Mouse (Mus musculus) forebrain, embryonic 16.5 days (tissue): ENCODE measurements around the gene Frem2. TPM values are rescaled to one million over a fixed set of nuclear protein-coding genes. Genes with fewer than 3 reads are reported as not detected.

Source experiments
- ATAC-seq: fragments of 200-750 bp; cut with Nextera tagmentation; 2 replicates; pipeline ENCODE4 v1.8.0; 2017; ENCODE audit warnings: mild to moderate bottlenecking, moderate library complexity
- H3K27ac ChIP-seq: fragments of 300-500 bp; sonication (generic); 2 replicates; pipeline ENCODE4 v1.5.1; 2014; ENCODE audit warnings: low read length, control low read depth
- H3K27me3 ChIP-seq: fragments of 300-500 bp; sonication (generic); replicated peaks from 2 replicates; pipeline ENCODE4 v1.6.1; 2014; ENCODE audit warnings: low read length; ENCODE audit not compliant: control insufficient read depth, insufficient read depth
- H3K36me3 ChIP-seq: fragments of 300-500 bp; sonication (generic); 2 replicates; pipeline ENCODE4 v1.6.1; 2014; ENCODE audit not compliant: control insufficient read depth, insufficient read depth
- H3K4me1 ChIP-seq: fragments of 300-500 bp; sonication (generic); replicated peaks from 2 replicates; pipeline ENCODE4 v1.6.1; 2014; ENCODE audit warnings: low read length; ENCODE audit not compliant: control insufficient read depth, insufficient read depth
- H3K4me2 ChIP-seq: fragments of 300-500 bp; sonication (generic); 2 replicates; pipeline ENCODE4 v1.6.1; 2014; ENCODE audit warnings: mild to moderate bottlenecking, low read length, control low read depth
- H3K4me3 ChIP-seq: fragments of 300-500 bp; sonication (generic); replicated peaks from 2 replicates; pipeline ENCODE4 v1.5.1; 2014; ENCODE audit warnings: mild to moderate bottlenecking, low read length, control low read depth
- H3K9ac ChIP-seq: fragments of 300-500 bp; sonication (generic); replicated peaks from 2 replicates; pipeline ENCODE4 v1.6.1; 2014; ENCODE audit warnings: low read depth, low read length, control low read depth
- H3K9me3 ChIP-seq: fragments of 300-500 bp; sonication (generic); 2 replicates; pipeline ENCODE4 v1.6.1; 2016; ENCODE audit warnings: low read length; ENCODE audit not compliant: control insufficient read depth
- WGBS: fragments of 180-500 bp; shearing (Covaris S2); extraction: QIAGEN DNeasy Blood & Tissue Kit; methylation state at CpG from one replicate; pipeline ENCODE4 v1.1.7; 2014; 5-methylcytosine and 5-hydroxymethylcytosine counted together
- polyA plus RNA-seq: library from polyadenylated mRNA; unstranded; fragments of >200 nt; fragmentation: Nextera tagmentation; extraction: Ambion mirVana; gene quantifications from 2 replicates; pipeline ENCODE4 v1.2.1, GENCODE M21; 2015

Frem2 gene
- polyA plus RNA-seq, 1 experiment from 2014 or later: 1.5 TPM

DNA sequence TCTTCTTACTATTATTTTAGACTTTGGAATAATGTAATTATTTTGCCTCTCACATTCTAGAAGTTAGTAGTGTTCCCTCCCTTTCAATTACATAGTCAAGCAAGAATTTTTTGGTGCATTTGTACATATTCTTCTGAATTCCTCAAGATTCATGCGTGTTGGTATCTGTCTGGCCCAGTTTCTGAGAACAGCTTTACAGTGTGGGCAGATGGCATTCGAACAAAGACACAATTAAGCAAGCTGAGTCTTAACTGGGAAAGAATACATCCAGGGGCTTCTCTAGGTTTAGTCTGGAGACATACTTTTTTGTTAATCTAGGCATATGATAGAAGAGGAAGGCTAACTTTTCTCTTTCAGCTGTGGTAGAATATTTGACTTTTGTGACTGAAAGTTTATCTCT lies 12.6 kb upstream of the Frem2 start:
- Histone ChIP-seq H3K9me3 (no peaks in the 10 kb centered on the region), H3K4me1 (0 out of 2 replicates have a peak, but pooled peaks cover 2% of the 10 kb centered on the region), H3K27me3 (no peaks in the 10 kb centered on the region), H3K4me3 (no peak overlapping the region), H3K27ac (no peak overlapping the region), H3K36me3 (no peaks in the 10 kb centered on the region), H3K9ac (no peak overlapping the region), H3K4me2 (no peak overlapping the region)
- WGBS: 74% methylated on average over 2 of the region's 2 CpGs
- ATAC-seq: no peak

GRCm38 (mm10) chr3:53657744-53658534 lies 784 bp upstream of the Frem2 start:
- H3K4me1 ChIP-seq: peaks cover 25% of the 10 kb centered on the region
- H3K27me3 ChIP-seq: peaks cover 10% of the 10 kb centered on the region; the same call in 1 of the 2 replicates
- H3K36me3 ChIP-seq: no peaks in the 10 kb centered on the region
- no peak overlapping the region for H3K27ac ChIP-seq
- peaks cover 6% of the 10 kb centered on the region; the same call in 1 of the 2 replicates for H3K9me3 ChIP-seq
- peak overlapping the region; percentile 100 for H3K4me2 ChIP-seq
- H3K9ac ChIP-seq: no peak overlapping the region
- peak overlapping the region; percentile 50 for H3K4me3 ChIP-seq
- ATAC-seq: no peak
- under 1% methylated on average over 21 of the region's 21 CpGs for WGBS

- WGBS: under 1% methylated on average over 42 of the region's 42 CpGs
- Histone ChIP-seq H3K27ac (no peak overlapping the region), H3K4me2 (peak overlapping the region; percentile 100), H3K36me3 (no peaks in the 10 kb centered on the region), H3K9me3 (peaks cover 6% of the 10 kb centered on the region; the same call in 1 of the 2 replicates), H3K4me3 (peak overlapping the region; percentile 50), H3K4me1 (peaks cover 25% of the 10 kb centered on the region), H3K27me3 (peaks cover 10% of the 10 kb centered on the region; the same call in 1 of the 2 replicates), H3K9ac (peak overlapping the region; percentile 57)
- no peak; the same call in 1 of the 2 replicates for ATAC-seq
These were observed 752 bp downstream of the Frem2 start for GRCm38 (mm10) chr3:53656328-53656877.

DNA sequence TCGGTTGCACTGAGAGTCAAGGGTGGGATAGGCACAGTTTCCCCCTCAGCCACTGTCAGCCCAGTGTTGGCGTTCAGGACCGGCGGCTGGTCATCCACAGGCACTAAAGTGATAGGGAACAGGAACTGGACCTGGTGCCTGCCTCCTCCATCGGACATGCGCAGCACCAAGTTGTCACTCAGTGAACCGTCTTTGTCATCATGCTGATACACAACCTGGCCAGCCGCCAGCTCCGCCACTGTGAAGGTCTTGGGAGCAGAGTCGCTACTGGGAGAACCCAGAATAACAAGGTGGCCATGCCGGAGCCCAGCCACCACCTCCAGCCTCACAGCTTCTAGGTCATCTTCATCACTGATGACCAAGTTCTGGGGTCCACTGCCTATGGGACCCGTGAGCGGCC lies 1.8 kb downstream of the Frem2 start:
- peaks cover 10% of the 10 kb centered on the region; the same call in 1 of the 2 replicates for H3K27me3 ChIP-seq
- no peak overlapping the region for H3K9ac ChIP-seq
- H3K4me1 ChIP-seq: peaks cover 26% of the 10 kb centered on the region
- H3K4me3 ChIP-seq: no peak overlapping the region
- peaks cover 6% of the 10 kb centered on the region; the same call in 1 of the 2 replicates for H3K9me3 ChIP-seq
- 87% methylated on average over 13 of the region's 13 CpGs for WGBS
- H3K4me2 ChIP-seq: no peak overlapping the region
- no peak for ATAC-seq
- no peaks in the 10 kb centered on the region for H3K36me3 ChIP-seq
- no peak overlapping the region for H3K27ac ChIP-seq

- Histone ChIP-seq H3K27me3 (no peaks in the 10 kb centered on the region), H3K4me2 (no peak overlapping the region; the same call in 1 of the 2 replicates), H3K9me3 (peaks cover 6% of the 10 kb centered on the region; the same call in 1 of the 2 replicates), H3K27ac (peak overlapping the region; percentile 32; the same call in 1 of the 2 replicates), H3K9ac (no peak overlapping the region), H3K4me1 (peaks cover 6% of the 10 kb centered on the region; the same call in 1 of the 2 replicates), H3K36me3 (no peaks in the 10 kb centered on the region), H3K4me3 (no peak overlapping the region)
- peak; percentile 65 for ATAC-seq
- 2% methylated on average over 8 of the region's 8 CpGs for WGBS
These were observed 7.0 kb downstream of the Frem2 start for GRCm38 (mm10) chr3:53650003-53650748.

DNA sequence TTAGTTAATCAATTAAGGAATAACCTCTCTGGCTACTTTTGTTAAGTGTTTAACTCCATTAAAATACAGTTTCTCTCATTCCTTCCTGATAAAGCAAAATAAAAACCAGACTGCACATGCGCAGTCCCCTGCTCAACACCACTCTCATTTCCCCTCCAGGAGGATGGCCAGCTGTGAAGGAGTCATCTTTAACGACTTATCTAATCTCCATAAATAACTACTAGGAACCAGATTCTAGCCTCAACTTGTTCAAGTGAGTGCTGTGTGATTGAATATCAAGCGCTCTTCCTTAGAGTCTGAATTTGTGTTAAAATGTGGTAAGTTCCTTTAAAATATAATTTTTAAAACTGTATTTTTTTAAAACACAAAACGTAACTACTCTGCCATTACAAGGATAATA lies 7.7 kb downstream of the Frem2 start:
- ATAC-seq: no peak
- H3K9ac ChIP-seq: no peak overlapping the region
- no peak overlapping the region for H3K27ac ChIP-seq
- peaks cover 6% of the 10 kb centered on the region; the same call in 1 of the 2 replicates for H3K4me1 ChIP-seq
- H3K9me3 ChIP-seq: peaks cover under 1% of the 10 kb centered on the region; the same call in 1 of the 2 replicates
- no peak overlapping the region for H3K4me2 ChIP-seq
- no peaks in the 10 kb centered on the region for H3K27me3 ChIP-seq
- no peaks in the 10 kb centered on the region for H3K36me3 ChIP-seq
- WGBS: 52% methylated on average over 4 of the region's 4 CpGs
- no peak overlapping the region for H3K4me3 ChIP-seq

- Histone ChIP-seq H3K4me1 (peaks cover 6% of the 10 kb centered on the region; the same call in 1 of the 2 replicates), H3K9ac (no peak overlapping the region), H3K27me3 (no peaks in the 10 kb centered on the region), H3K9me3 (no peaks in the 10 kb centered on the region), H3K27ac (no peak overlapping the region), H3K4me2 (no peak overlapping the region), H3K4me3 (no peak overlapping the region), H3K36me3 (no peaks in the 10 kb centered on the region)
- no peak for ATAC-seq
- 74% methylated on average over 4 of the region's 4 CpGs for WGBS
These were observed 8.3 kb downstream of the Frem2 start for GRCm38 (mm10) chr3:53648902-53649301.

DNA sequence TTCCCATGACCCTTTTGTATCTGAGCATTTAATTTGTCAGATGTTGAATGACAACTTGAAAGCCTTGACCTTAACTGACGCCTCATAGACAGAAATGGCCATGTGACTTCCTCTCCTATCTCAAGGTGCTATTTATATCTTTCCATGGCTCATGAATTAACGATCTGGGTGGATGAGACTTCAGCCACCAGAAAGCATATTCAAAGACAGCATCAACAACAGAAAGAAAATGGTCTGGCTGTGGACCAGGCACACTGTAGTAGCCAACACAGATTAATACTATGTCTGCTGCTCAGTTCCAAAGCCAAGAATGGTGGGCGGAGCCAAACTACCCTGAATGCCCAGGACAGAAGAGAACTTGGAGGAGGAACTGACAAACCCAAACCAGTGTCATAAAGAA lies 21.2 kb downstream of the Frem2 start:
- Histone ChIP-seq H3K27me3 (no peaks in the 10 kb centered on the region), H3K4me1 (0 out of 2 replicates have a peak, but pooled peaks cover 3% of the 10 kb centered on the region), H3K4me2 (no peak overlapping the region), H3K4me3 (no peak overlapping the region), H3K27ac (no peak overlapping the region), H3K9me3 (no peaks in the 10 kb centered on the region), H3K9ac (no peak overlapping the region), H3K36me3 (no peaks in the 10 kb centered on the region)
- WGBS: 63% methylated on average over 3 of the region's 3 CpGs
- no peak for ATAC-seq

DNA sequence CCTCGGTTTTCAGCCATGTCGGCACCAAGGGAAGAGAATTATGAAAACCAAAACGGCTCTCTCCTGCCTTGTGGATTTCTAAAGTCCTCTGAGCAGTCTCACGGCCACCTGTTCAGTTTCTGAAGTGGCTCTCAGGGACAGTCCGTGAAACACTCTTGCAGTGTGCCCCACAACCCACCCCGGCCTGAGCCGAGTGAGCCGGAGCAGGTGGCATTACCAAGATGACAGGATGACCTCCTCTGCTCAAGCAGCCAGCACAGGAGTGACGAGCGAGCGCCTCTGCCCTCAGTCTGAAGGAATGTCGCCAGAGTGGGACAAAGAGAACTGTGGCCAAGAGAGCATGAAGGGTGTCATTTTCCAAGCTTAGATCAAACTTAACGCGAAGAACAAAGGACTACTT lies 26.0 kb downstream of the Frem2 start:
- H3K9me3 ChIP-seq: no peaks in the 10 kb centered on the region
- 0 out of 2 replicates have a peak, but pooled peaks cover 4% of the 10 kb centered on the region for H3K4me1 ChIP-seq
- 56% methylated on average over 14 of the region's 14 CpGs for WGBS
- H3K27ac ChIP-seq: no peak overlapping the region
- H3K9ac ChIP-seq: no peak overlapping the region
- no peak for ATAC-seq
- H3K27me3 ChIP-seq: no peaks in the 10 kb centered on the region
- H3K4me3 ChIP-seq: no peak overlapping the region
- H3K36me3 ChIP-seq: no peaks in the 10 kb centered on the region
- no peak overlapping the region for H3K4me2 ChIP-seq
